ENCODE assay signal across 9 mouse cellular contexts in the genomic region with DNA sequence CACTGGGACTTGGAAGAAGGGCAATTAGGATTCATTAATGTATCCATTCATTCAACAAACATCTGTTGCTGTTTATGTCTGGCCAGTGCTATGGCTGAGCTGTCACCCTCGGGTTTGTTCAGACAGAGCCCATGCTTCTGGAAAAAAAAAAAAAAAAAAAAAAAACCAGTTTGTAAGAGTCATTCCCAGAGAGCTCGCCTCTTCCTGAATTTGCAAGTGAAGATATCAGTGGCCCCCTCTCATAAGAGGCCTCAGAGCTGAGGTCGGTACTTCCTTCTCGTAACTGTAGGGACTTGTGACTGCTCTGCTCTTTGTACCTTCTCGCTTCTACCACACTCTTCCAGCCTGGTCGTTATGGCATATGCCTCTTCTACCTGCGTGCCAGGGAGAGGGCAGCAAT. TPM values are rescaled to one million over a fixed set of nuclear protein-coding genes. Genes with fewer than 3 reads are reported as not detected.
DNase-seq lines count a peak whose midpoint lies in the region; ATAC-seq and TF ChIP-seq lines count a peak whose summit lies in the region.
"Had no signal": no experiment of that assay in that cellular context is flagged by ENCODE, and none has a peak within 500 bp of the region (broad histone marks: within the 10 kb centered on the region; RNA-seq: fewer than 3 reads in every experiment).

No protein-coding gene starts in this region.

- H3K27ac ChIP-seq in kidney, embryonic 14.5 days (ENCODE audit: low read depth, low read length): no peak overlapping the region
- no peak overlapping the region for H3K27ac ChIP-seq in liver, embryonic 14.5 days
- no peak overlapping the region for H3K27ac ChIP-seq in forebrain, embryonic 15.5 days (replicated peaks)
- H3K27ac ChIP-seq: embryonic facial prominence, embryonic 12.5 days had no signal

- no peaks in the 10 kb centered on the region for H3K36me3 ChIP-seq in kidney, embryonic 14.5 days (ENCODE audit: control insufficient read depth, insufficient read depth, low read length)
- no peaks in the 10 kb centered on the region for H3K36me3 ChIP-seq in liver, embryonic 14.5 days (replicated peaks; ENCODE audit: control insufficient read depth, insufficient read depth, low read depth)
- no peaks in the 10 kb centered on the region for H3K36me3 ChIP-seq in forebrain, embryonic 15.5 days
- H3K36me3 ChIP-seq: embryonic facial prominence, embryonic 12.5 days had no signal

- H3K27me3 ChIP-seq in kidney, embryonic 14.5 days (ENCODE audit: control insufficient read depth, insufficient read depth, low read length): peaks cover 3% of the 10 kb centered on the region; the same call in 1 of the 2 replicates
- H3K27me3 ChIP-seq in liver, embryonic 14.5 days (ENCODE audit: control insufficient read depth, insufficient read depth, low read length): no peaks in the 10 kb centered on the region
- no peaks in the 10 kb centered on the region for H3K27me3 ChIP-seq in forebrain, embryonic 15.5 days

- no peak for DNase-seq in kidney, postnatal 10 days
- DNase-seq in MN1 (ENCODE audit: low spot score): peak; percentile 19
- DNase-seq in liver, embryonic 14.5 days (ENCODE audit: low read depth in 3 of 3, low spot score in 3 of 3): no peak
- DNase-seq in cerebellum, postnatal 25 days: no peak
- DNase-seq in cerebellum, adult 9-10 months: no peak

- TF ChIP-seq EP300 in liver, embryonic 14.5 days (IDR thresholded peaks at IDR 0.05; ENCODE audit: low read depth): no peak

- TF ChIP-seq CTCF in liver, embryonic 14.5 days (IDR thresholded peaks at IDR 0.05; ENCODE audit: low read depth): no peak

- no peak overlapping the region for H3K4me2 ChIP-seq in kidney, embryonic 14.5 days (replicated peaks; ENCODE audit: low read depth, low read length)
- H3K4me2 ChIP-seq in liver, embryonic 14.5 days (ENCODE audit: low read depth): peak overlapping the region; percentile 77
- H3K4me2 ChIP-seq in forebrain, embryonic 15.5 days (replicated peaks): no peak overlapping the region

- H3K9ac ChIP-seq in kidney, embryonic 14.5 days (ENCODE audit: low read depth, low read length): no peak overlapping the region
- no peak overlapping the region for H3K9ac ChIP-seq in liver, embryonic 14.5 days (replicated peaks)
- no peak overlapping the region for H3K9ac ChIP-seq in forebrain, embryonic 15.5 days (replicated peaks)

- peak overlapping the region; percentile 60; the same call in 1 of the 2 replicates for H3K4me3 ChIP-seq in kidney, embryonic 14.5 days (ENCODE audit: low read length)
- H3K4me3 ChIP-seq in liver, embryonic 14.5 days (ENCODE audit: insufficient read depth in 1 of 2, low read depth in 2 of 2, low read length in 2 of 2): peak overlapping the region in 1 of 2 experiments; percentile 70; a peak in 1 of 4 replicates
- H3K4me3 ChIP-seq in forebrain, embryonic 15.5 days: no peak overlapping the region

- no peaks in the 10 kb centered on the region for H3K9me3 ChIP-seq in kidney, embryonic 14.5 days (ENCODE audit: control insufficient read depth, low read length)
- no peaks in the 10 kb centered on the region for H3K9me3 ChIP-seq in liver, embryonic 14.5 days (ENCODE audit: control insufficient read depth, low read length)
- no peaks in the 10 kb centered on the region for H3K9me3 ChIP-seq in forebrain, embryonic 15.5 days
- H3K9me3 ChIP-seq: embryonic facial prominence, embryonic 12.5 days had no signal

- no peaks in the 10 kb centered on the region for H3K4me1 ChIP-seq in kidney, embryonic 14.5 days (ENCODE audit: control insufficient read depth, insufficient read depth, low read length)
- peaks cover 3 to 27% of the 10 kb centered on the region in 2 experiments for H3K4me1 ChIP-seq in liver, embryonic 14.5 days (replicated peaks; ENCODE audit: control insufficient read depth in 2 of 2, insufficient read depth in 2 of 2, low read length in 1 of 2)
- H3K4me1 ChIP-seq in forebrain, embryonic 15.5 days: peaks cover 10% of the 10 kb centered on the region

- ATAC-seq in kidney, embryonic 14.5 days (ENCODE audit: low FRiP score, low TSS enrichment): no peak
- peak; percentile 4 for ATAC-seq in CD4-positive, CD25-positive, alpha-beta regulatory T cell, adult 4 months
- ATAC-seq in liver, embryonic 14.5 days (ENCODE audit: insufficient read depth): no peak
- no peak for ATAC-seq in forebrain, embryonic 15.5 days (replicated peaks)

- 76% methylated on average over 7 of the region's 7 CpGs for WGBS in kidney, embryonic 14.5 days
- WGBS in liver, embryonic 14.5 days (ENCODE audit: insufficient replicate concordance): 11% methylated on average over 7 of the region's 7 CpGs
- WGBS in forebrain, embryonic 15.5 days: 77% methylated on average over 7 of the region's 7 CpGs

RNA-seq across cellular contexts. Expression of gene Dennd2d, which starts 1.1 kb away (rescaled TPM):
- 3.8 and 4.4 TPM in 2 replicates for polyA plus RNA-seq in kidney, embryonic 14.5 days (2014; fragmentation: Nextera tagmentation; extraction: Ambion mirVana)
- polyA plus RNA-seq in CD4-positive, CD25-positive, alpha-beta regulatory T cell, adult 4 months (2017; shearing (Covaris generic)): 100 to 1,000 TPM; 189 to 222 TPM
- 1.7 and 2.1 TPM in 2 replicates for polyA plus RNA-seq in liver, embryonic 14.5 days (2012; rRNA removed)
- polyA plus RNA-seq in liver, embryonic 14.5 days (2014; fragmentation: Nextera tagmentation; extraction: Ambion mirVana): 4.0 and 4.2 TPM in 2 replicates
- 0.09 and 0.34 TPM in 2 replicates for polyA plus RNA-seq in forebrain, embryonic 15.5 days (2015; fragmentation: Nextera tagmentation; extraction: Ambion mirVana)

Comparison
In these comparisons a context has a peak if more than half of its experiments do, and no peak if none do; other contexts are left out.
1. RNA of gene Dennd2d, which starts 1.1 kb away (polyA plus RNA-seq): 189 to 222 TPM in CD4-positive, CD25-positive, alpha-beta regulatory T cell, adult 4 months; 3.8 to 4.4 TPM in kidney, embryonic 14.5 days, 1.7 to 4.2 TPM in liver, embryonic 14.5 days and 0.09 to 0.34 TPM in forebrain, embryonic 15.5 days; every median in the first group is over 10 times any median in the second.